Mouse (Mus musculus): ENCODE measurements around the gene Hsph1. TPM values are rescaled to one million over a fixed set of nuclear protein-coding genes. Genes with fewer than 3 reads are reported as not detected.

Hsph1 gene
- total RNA-seq, 2 experiments from 2014 or later, result 76.6 to 103 TPM

DNA sequence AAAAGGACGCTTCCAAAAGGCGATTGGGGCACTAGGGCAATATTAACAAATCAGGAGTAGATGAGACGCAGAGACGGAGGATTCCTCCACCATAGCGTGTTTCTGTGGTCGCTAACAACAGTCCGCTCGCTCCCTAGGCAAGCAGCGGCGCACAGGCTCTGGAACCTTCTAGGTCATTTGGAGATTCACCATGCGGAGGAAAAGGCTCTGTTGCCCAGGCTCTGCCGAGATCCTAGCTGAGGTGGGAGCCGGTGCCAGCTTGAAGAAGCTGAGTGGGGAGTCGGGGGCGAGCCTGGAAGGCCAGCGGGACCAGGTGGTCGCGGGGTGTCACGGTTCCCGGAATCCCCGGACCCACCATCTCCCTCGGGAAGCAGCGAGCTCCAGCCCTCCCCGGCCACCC lies 620 bp downstream of the Hsph1 start:
- Histone ChIP-seq H3K27ac (peak overlapping the region; percentile 90), H3K4me3 (peak overlapping the region; percentile 94)
- no peak for DNase-seq
- intact Hi-C loops (cut with DNase I), result loop anchor here (5.0 kb wide), 2 partner anchors 42 to 63 kb away; partner anchors contain the start of gene B3glct
- TF ChIP-seq CTCF (IDR thresholded peaks at IDR 0.05), result no peak

GRCm38 (mm10) chr5:149634409-149635035 lies 1.7 kb downstream of the Hsph1 start:
- H3K27ac ChIP-seq, result peak overlapping the region; percentile 90; the same call in 1 of the 2 replicates
- TF ChIP-seq CTCF (IDR thresholded peaks at IDR 0.05), result no peak
- H3K4me3 ChIP-seq, result peak overlapping the region; percentile 94
- intact Hi-C loops (cut with DNase I), result loop anchor here (5.0 kb wide), 2 partner anchors 43 to 62 kb away; partner anchors contain the start of gene B3glct
- DNase-seq, result no peak

- Histone ChIP-seq H3K4me3 (no peak overlapping the region), H3K27ac (no peak overlapping the region)
- intact Hi-C loops (cut with DNase I), result no loop called here
- TF ChIP-seq CTCF (IDR thresholded peaks at IDR 0.05), result no peak
- no peak for DNase-seq
Observed at GRCm38 (mm10) chr5:149625547-149625946, 10.6 kb downstream of the Hsph1 start.

DNA sequence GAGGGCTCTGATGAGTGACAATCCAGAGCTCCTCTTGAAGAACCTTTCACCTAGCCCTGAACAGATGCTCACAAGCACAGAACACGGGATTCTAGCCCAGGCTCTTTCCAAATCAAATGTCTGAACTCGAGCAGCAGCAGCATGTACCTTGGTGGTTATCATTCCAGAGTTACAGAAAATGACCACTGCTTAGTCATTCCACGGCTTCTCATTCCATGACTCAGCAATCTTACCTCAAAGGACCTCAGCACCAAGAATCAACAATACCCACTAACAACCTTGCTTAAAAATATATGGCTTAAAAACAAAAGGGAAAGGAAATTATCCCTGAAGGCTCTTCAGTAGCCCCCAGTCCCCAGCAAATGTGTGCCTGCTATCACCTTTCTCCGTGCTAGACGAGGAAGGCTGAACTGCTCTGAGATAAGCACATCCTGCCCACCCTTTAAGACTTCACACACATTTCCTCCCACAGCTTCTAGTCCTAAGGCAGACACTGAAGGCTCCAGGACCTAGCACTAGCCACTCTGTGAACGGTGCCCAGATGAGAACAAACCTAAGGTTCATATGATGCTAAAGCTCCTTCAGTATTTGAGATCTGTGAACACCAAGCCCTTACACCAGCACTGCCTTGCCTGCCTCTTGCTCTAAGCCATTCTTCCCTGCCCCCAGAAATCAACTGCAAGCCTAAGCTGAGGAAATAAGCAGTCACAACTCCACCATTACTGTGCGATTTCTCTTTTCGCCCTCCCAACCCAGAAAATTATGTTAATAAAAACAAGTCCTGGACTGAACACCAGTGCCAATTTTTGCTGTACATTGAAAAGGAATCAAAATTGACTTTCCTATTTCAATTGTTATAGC lies 12.1 kb downstream of the Hsph1 start:
- DNase-seq, result no peak
- intact Hi-C loops (cut with DNase I), result no loop called here
- TF ChIP-seq CTCF (IDR thresholded peaks at IDR 0.05), result no peak
- Histone ChIP-seq H3K4me3 (no peak overlapping the region), H3K27ac (no peak overlapping the region)

DNA sequence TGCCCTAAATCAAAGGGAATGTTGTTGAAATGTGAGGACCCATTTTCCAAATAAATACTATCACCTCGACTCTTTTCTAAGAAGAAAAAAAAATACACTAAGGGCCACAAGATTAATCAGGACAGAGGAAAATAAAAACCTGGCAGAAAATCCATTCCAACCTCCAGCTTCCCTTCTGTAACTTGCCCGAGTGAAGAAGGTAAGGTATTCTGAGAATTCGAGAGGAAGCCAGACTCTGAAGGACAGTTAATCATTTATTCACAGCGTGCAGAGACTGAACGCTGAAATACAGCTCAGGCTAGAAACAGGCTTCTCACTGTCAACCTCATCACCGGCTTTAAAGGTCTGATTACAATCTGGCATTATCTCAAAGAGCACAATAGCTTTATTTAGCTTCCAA lies 13.5 kb downstream of the Hsph1 start:
- no peak for DNase-seq
- intact Hi-C loops (cut with DNase I), result no loop called here
- TF ChIP-seq CTCF (IDR thresholded peaks at IDR 0.05), result no peak
- Histone ChIP-seq H3K27ac (no peak overlapping the region), H3K4me3 (no peak overlapping the region)

GRCm38 (mm10) chr5:149622152-149622551 lies 14.0 kb downstream of the Hsph1 start:
- intact Hi-C loops (cut with DNase I), result no loop called here
- no peak overlapping the region for H3K27ac ChIP-seq
- H3K4me3 ChIP-seq, result no peak overlapping the region
- no peak for DNase-seq
- no peak for TF ChIP-seq CTCF (IDR thresholded peaks at IDR 0.05)

DNA sequence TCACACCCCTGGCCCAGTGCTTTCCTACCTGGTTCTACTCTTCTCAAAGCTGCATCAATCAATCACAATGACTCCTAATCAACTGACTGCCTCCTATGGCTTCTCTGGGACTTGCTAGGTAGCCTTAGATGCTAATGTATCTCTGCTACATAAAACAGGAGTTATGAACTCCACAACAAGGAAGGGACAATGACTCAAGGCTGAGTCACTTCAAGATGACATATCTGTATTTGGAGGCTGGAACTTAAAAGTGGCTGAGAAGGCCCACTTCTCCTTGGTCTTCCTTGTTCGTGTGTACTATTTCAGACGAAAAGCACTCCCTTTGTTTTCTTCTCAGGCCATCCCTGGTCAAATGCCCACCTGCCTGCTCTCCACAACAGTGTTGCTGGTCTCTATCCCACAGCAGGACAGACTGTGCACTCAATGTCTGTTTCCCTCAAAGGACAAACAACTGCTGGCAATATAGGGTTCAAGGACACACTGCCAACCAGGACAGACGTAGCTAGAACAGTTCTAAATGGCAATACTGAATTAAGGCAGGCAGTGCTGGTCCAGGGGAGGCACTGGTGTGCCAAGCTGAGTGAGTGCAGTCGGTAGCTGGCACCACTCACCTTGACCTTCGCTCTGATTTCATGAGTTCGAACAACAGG lies 18.3 kb downstream of the Hsph1 start:
- H3K4me3 ChIP-seq, result no peak overlapping the region
- intact Hi-C loops (cut with DNase I), result no loop called here
- no peak overlapping the region for H3K27ac ChIP-seq
- no peak for TF ChIP-seq CTCF (IDR thresholded peaks at IDR 0.05)
- DNase-seq, result no peak

GRCm38 (mm10) chr5:149616817-149617216 lies 19.4 kb downstream of the Hsph1 start:
- no peak overlapping the region for H3K27ac ChIP-seq
- intact Hi-C loops (cut with DNase I), result no loop called here
- no peak for TF ChIP-seq CTCF (IDR thresholded peaks at IDR 0.05)
- no peak overlapping the region for H3K4me3 ChIP-seq
- DNase-seq, result no peak

DNA sequence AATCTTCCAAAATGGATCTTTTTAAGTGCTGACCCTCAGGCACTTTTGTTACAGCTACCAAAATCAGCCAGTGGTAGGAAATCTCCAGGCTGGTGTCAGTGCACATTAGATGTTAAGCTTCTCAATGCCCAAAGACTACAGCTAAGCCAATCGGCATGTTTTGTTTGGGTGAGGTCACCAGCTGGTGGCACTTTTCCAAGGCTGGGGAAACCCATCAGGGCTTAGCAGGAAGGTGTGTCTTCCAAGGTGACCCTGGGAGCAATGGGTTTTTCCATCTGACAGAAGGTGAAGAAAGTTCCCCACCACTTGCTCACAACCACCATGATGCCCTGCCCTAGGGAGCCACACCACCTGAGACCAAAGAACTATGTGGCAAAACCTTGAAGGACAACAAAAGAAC lies 20.0 kb downstream of the Hsph1 start:
- TF ChIP-seq CTCF (IDR thresholded peaks at IDR 0.05), result no peak
- no peak overlapping the region for H3K4me3 ChIP-seq
- H3K27ac ChIP-seq, result no peak overlapping the region
- intact Hi-C loops (cut with DNase I), result no loop called here
- no peak for DNase-seq

- Histone ChIP-seq H3K27ac (no peak overlapping the region; the same call in 1 of the 2 replicates), H3K4me3 (no peak overlapping the region)
- intact Hi-C loops (cut with DNase I), result no loop called here
- no peak for TF ChIP-seq CTCF (IDR thresholded peaks at IDR 0.05)
- no peak for DNase-seq
Observed at GRCm38 (mm10) chr5:149612740-149613139, 23.4 kb downstream of the Hsph1 start.

DNA sequence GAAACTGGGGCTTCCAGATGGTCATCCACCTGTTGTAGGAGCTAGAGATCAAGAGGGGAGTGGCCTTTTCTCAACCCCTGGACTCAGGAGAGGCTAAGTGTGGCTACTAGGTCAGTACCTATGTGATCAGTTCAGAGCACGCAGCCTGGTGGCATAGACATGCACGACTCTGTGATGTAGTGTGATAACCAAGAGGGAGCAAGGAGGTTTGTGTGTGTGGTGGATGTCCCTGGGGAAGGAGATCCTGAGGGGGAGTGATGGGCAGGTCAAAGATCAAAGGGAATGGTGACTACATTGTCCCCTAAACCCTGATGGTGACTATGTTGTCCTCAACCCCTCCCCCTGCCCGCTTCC lies 24.0 kb downstream of the Hsph1 start:
- intact Hi-C loops (cut with DNase I), result no loop called here

DNA sequence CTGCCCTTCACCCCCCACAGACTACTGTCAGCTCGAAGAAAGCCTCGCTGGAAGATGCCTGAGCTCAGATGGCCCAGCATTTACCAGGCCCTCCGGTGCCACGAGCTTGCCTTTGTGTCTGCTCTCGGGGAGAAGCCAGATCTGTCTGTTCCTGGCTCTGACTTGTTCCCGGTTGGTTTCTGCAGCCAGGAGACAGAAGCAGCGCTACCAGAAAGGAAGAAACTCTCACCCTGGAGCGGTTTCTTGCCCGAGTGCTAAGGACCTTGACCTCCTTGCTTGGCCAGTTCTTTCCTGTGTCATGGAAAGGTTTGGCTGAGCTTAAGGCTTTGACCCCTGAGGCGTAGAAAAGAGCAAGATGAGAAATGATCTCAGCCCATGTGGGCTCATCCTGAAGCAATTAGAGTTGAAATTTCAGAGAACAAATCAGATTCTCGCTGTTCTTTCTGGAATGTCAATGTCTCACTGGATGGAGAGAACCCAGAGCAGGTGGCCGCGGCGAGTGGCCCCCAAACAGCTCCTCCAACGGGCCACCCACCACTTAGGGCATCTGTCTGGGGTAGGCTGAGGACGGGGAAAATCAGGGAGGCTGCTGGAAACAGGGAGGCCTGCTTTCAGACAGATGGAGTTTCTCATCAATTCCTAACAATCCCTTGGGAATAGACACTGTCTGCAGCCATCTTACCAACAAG lies 24.6 kb downstream of the Hsph1 start:
- H3K27ac ChIP-seq, result peak overlapping the region; percentile 28
- H3K4me3 ChIP-seq, result no peak overlapping the region
- no peak for TF ChIP-seq CTCF (IDR thresholded peaks at IDR 0.05)
- peak; percentile 27 for DNase-seq
- intact Hi-C loops (cut with DNase I), result no loop called here

More for the DNA sequence above, 24.0 kb downstream of the Hsph1 start:
- H3K4me3 ChIP-seq, result no peak overlapping the region
- no peak for DNase-seq
- no peak for TF ChIP-seq CTCF (IDR thresholded peaks at IDR 0.05)
- peak overlapping the region; percentile 28 for H3K27ac ChIP-seq
